Mouse (Mus musculus): ENCODE results near the gene Armc8. TPM values are rescaled to one million over a fixed set of nuclear protein-coding genes. Genes with fewer than 3 reads are reported as not detected.

Armc8 gene
- polyA plus RNA-seq, 1 experiment from 2014 or later = 15.9 TPM

DNA sequence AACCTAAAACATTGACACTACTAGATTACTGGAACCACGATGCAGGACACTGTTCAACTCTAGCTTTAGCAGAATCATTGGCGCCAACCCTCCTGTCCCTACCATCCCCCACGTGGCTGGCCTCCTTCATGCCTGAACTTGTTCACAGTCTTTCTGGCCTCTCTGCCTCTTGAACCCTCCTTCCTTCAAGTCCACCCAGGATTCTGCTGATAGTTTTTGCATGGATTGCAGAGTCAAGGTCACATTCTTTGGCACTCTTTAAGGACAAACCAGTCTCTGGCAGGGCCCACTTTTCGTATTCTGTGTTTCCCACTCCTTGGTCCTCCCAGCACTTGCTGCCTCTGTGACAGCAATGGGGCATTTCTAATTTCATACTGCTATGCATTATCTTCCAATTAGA, 85.5 kb downstream of the Armc8 start:
- Histone ChIP-seq H3K79me2 (ENCODE audit: inconsistent target) (no peaks in the 10 kb centered on the region), H3K36me3 (ENCODE audit: inconsistent target) (peaks cover 46% of the 10 kb centered on the region; the same call in 1 of the 2 replicates), H3K27ac (no peak overlapping the region), H3K4me3 (ENCODE audit: inconsistent target) (no peak overlapping the region)
- 94% methylated on average over 4 of the region's 4 CpGs for WGBS (ENCODE audit: missing documents)

DNA sequence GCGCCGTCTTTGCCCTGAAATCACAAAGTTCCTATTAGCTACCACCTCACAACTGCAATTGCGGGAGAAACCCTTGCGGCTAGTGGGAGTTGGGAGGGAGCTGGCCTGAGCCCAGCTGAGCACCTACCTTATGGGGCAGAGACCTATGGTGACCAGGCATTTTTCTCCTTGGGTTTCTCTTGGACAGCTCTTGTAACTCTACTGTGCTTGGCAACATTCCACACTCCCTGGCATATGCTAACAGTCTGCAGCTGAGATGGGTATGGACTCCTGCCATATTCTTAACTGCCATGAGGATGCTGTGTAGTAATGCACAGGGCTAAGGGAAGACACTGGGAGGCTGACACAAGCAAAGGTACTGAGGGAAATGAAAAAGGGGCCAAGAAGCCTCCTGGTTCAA, 87.9 kb downstream of the Armc8 start:
- WGBS (ENCODE audit: missing documents) = 100% methylated on average over 4 of the region's 4 CpGs

DNA sequence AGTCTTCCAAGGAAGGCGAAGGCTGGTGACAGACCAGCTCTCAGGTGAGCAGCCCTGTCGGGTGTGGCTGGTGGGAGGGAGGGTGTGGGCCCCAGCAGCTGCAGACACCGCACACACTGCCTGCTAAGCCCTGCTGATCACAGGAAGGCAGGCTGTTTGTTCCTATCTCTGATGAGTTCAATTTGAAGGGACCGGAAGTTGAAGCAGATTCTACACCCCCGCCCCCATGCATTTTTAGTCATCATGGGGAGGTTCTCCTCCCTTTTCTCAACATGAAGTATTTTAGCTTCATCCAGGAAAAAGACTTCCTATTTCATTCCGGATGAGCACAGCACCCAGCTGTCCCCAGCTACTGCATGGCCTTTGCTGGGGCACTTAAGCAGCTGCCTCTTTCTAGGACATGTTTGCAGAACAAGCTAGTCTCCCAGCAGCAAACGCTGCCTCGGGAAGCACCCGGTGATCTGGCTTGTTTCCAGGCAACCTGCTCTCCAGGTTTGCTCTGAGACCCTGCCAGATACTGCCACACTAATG, 89.5 kb downstream of the Armc8 start:
- Histone ChIP-seq H3K36me3 (ENCODE audit: inconsistent target) (peaks cover 18% of the 10 kb centered on the region; the same call in 1 of the 2 replicates), H3K4me3 (ENCODE audit: inconsistent target) (no peak overlapping the region), H3K79me2 (ENCODE audit: inconsistent target) (no peaks in the 10 kb centered on the region), H3K27ac (no peak overlapping the region)
- WGBS (ENCODE audit: missing documents) = 78% methylated on average over 9 of the region's 9 CpGs

More for the DNA sequence above, 87.9 kb downstream of the Armc8 start:
- Histone ChIP-seq H3K27ac (no peak overlapping the region), H3K4me3 (ENCODE audit: inconsistent target) (no peak overlapping the region), H3K79me2 (ENCODE audit: inconsistent target) (no peaks in the 10 kb centered on the region), H3K36me3 (ENCODE audit: inconsistent target) (peaks cover 23% of the 10 kb centered on the region; the same call in 1 of the 2 replicates)

DNA sequence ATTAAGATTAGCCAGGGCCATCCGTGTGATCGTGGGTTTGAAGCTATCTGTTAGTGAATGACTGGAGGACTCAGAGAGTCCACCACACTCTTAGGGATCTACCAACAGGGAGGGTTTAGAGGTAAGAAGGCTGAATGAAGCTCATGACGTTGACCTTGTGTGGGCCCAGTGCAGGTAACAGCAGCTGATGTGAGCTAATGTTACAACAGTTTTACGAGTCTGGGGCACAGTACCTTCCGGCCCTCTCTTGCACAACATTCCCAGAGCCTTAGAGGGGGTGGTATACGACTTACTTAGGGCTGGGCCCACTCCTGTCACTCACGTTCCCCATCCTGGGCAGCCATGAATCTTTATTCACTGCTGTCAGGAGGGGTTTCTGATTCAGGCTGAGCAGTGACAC, 97.4 kb downstream of the Armc8 start:
- Histone ChIP-seq H3K27ac (no peak overlapping the region), H3K4me3 (ENCODE audit: inconsistent target) (no peak overlapping the region), H3K36me3 (ENCODE audit: inconsistent target) (no peaks in the 10 kb centered on the region), H3K79me2 (ENCODE audit: inconsistent target) (no peaks in the 10 kb centered on the region)
- 73% methylated on average over 7 of the region's 7 CpGs for WGBS (ENCODE audit: missing documents)

DNA sequence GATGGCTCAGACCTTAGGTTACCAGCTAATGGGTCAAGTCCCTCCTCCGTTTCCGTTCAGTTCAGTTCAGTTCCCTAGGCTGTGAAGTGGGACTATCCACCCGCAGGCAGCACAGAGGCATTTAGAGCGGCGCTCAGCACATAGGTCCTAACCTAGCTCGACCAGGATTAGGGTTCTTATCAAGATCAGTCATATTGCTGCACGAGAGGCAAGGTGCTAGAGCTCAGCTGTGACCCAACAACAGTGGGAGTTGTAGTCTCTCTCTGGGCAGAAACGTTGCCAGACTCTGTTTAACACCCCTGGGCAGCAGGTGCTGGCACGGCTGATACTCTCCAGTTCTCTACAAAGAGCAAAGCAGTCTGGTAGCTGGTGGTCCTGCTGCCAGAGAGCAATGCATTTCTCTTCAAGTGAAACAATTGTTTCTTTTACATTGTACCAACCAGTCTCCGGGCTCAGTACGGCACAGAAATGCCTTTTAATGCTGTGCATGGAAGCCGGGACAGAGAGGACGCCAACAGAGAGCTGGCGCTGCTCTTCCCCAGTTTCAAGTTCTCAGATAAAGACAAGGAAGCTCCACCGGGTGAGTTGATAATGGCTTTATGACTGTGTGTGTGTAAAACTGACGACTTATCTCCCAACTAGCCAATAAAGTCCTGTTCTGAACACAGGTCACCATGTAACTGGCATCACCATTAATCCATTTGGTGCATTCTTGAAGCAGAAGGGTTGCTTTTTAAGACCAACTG, 98.2 kb downstream of the Armc8 start:
- Histone ChIP-seq H3K4me3 (ENCODE audit: inconsistent target) (no peak overlapping the region), H3K79me2 (ENCODE audit: inconsistent target) (no peaks in the 10 kb centered on the region), H3K27ac (no peak overlapping the region), H3K36me3 (ENCODE audit: inconsistent target) (no peaks in the 10 kb centered on the region)
- 67% methylated on average over 16 of the region's 16 CpGs for WGBS (ENCODE audit: missing documents)

DNA sequence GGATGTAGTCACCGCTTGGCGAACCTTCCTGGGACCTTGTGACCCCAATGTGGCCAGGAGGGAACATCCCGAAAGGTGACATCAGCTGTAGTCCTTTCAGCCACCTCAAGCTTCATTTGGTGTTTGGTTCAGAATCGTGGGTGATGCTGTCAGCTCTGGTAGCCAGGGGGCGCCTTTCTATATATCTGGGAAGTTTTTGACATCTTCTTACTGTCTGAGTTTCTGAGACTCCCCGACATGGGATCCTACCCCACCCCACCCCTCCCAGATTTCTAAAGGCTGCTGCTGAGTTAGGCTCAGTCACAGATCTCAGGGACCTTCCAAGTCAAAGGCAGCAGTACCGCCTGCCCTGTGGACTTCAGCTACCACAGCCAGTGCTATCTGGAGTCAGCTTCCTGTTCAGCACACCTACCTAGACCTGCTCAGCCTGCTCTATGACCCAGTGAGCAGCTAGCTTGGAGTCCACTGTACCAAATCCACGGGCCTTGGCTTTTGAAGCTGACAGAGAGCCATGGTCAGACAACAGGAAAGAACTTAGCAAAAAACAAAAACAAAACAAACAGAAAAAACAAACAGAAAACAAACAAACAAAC, 98.9 kb downstream of the Armc8 start:
- no peak overlapping the region for H3K4me3 ChIP-seq (ENCODE audit: inconsistent target)
- WGBS (ENCODE audit: missing documents) = 50% methylated on average over 8 of the region's 8 CpGs
- H3K27ac ChIP-seq = no peak overlapping the region
- no peaks in the 10 kb centered on the region for H3K79me2 ChIP-seq (ENCODE audit: inconsistent target)
- H3K36me3 ChIP-seq (ENCODE audit: inconsistent target) = no peaks in the 10 kb centered on the region

DNA sequence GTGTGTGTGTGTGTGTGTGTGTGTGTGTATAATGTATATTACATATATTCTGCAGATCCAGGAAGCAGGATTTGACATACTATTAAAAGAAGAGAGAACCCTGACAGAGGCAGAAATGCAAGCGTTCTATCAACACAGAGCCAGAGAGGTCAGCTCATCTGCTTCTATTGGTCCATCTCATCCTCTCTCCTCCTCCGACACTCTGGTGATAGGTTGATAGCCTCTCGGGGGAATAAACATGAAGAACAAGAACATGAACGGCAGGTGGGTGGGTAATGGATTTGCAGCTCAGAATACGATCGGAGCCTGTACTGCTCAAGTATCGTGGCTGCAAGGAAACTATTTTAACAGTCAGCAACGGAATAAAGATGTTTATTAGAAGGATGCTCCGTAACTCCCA, 100.1 kb downstream of the Armc8 start:
- WGBS (ENCODE audit: missing documents) = 90% methylated on average over 7 of the region's 9 CpGs
- Histone ChIP-seq H3K27ac (no peak overlapping the region), H3K79me2 (ENCODE audit: inconsistent target) (no peaks in the 10 kb centered on the region), H3K4me3 (ENCODE audit: inconsistent target) (no peak overlapping the region), H3K36me3 (ENCODE audit: inconsistent target) (no peaks in the 10 kb centered on the region)

DNA sequence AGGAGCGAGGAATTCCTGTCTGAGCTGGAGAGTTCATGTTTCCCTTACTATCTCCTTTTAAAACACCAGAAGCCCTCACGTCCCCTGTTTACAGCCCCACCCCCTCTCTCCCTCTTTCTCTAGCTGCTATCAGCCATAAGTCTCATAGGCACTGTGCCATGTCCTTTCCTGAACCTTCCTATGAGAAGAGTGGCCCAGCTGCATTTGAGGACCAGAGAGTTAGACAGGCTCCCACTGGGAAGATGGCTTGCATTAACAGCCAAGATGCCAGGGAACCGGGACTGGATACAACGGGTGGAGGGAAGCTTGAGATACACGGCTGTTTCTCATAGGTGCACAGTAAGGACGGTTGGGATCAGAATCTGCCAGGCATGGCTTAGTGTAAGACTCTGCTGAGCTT, 103.8 kb downstream of the Armc8 start:
- 85% methylated on average over 6 of the region's 6 CpGs for WGBS (ENCODE audit: missing documents)
- H3K4me3 ChIP-seq (ENCODE audit: inconsistent target) = no peak overlapping the region
- H3K27ac ChIP-seq = no peak overlapping the region
- H3K36me3 ChIP-seq (ENCODE audit: inconsistent target) = no peaks in the 10 kb centered on the region
- H3K79me2 ChIP-seq (ENCODE audit: inconsistent target) = no peaks in the 10 kb centered on the region

DNA sequence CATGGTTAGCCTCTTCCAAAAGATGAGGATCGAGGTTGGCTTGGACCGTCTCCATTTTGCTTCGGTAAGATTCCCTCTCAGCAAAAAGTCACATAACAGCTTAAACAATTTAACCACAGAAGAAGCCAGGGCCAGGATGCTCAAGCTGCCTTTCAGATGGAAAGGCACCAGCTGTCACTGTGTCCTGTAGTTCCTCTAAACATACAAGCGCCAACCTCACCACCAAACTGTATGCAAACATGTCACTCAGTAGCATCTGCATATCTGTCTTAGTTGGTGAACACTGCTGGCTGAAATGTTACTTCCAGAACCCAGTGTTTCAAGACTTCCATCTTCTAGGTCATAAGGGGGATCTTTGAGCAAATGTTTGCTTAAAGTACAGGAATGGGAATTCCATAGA, 109.0 kb downstream of the Armc8 start:
- no peaks in the 10 kb centered on the region for H3K79me2 ChIP-seq (ENCODE audit: inconsistent target)
- no peak overlapping the region for H3K27ac ChIP-seq
- no peaks in the 10 kb centered on the region for H3K36me3 ChIP-seq (ENCODE audit: inconsistent target)
- 81% methylated on average over 4 of the region's 4 CpGs for WGBS (ENCODE audit: missing documents)
- H3K4me3 ChIP-seq (ENCODE audit: inconsistent target) = no peak overlapping the region

DNA sequence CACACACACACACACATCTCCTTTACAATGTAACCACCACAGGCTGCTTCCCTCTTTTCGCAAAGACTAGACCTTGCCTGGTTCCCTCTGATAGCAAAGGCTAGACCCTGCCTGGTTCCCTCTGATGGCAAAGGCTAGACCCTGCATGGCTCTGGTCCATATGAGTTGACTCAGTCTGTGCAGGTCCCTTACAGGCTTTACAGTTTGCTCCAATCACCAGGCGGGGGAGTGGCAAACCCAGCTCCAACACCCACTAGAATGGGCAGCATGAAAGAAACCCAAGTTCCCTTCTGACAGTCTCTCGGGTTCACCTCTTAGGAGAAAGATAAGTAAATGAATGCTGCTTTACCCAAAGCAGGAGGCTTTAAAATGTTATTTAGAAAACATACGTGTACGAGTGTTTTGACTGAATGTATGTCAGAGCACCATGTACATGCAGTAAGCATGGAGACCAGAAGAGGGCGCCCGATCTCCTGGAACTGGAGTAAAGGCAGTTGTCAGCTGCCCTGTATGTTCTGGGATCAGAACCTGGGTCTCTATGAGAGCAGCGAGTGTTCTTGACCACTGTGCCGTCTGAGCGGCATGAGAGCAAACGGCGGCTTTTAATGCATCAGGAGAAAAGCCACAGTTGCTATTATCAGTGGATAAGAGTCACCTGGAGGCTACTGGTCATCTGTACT, 110.0 kb downstream of the Armc8 start:
- Histone ChIP-seq H3K36me3 (ENCODE audit: inconsistent target) (no peaks in the 10 kb centered on the region), H3K4me3 (ENCODE audit: inconsistent target) (no peak overlapping the region), H3K79me2 (ENCODE audit: inconsistent target) (no peaks in the 10 kb centered on the region), H3K27ac (no peak overlapping the region)
- 38% methylated on average over 12 of the region's 12 CpGs for WGBS (ENCODE audit: missing documents)

DNA sequence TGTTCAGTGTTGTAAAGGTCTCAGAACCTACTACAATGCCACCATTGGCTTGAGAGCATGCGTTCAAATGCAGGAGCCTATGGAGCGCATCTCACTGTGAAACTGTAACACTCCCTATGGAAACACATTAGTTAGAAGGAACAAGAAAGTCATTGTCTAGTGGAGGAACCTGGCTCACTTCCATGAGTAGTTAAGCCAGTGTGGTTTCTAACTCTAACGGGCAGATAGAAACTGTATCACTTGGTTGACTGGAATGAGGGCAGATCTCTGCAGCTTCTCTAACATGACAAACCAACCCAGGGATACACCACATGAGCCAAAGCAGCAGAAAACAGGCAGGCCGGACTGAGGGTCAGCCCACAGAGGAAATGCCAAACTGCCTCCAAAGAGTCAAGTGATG, 114.5 kb downstream of the Armc8 start:
- H3K36me3 ChIP-seq (ENCODE audit: inconsistent target) = no peaks in the 10 kb centered on the region
- no peaks in the 10 kb centered on the region for H3K79me2 ChIP-seq (ENCODE audit: inconsistent target)
- WGBS (ENCODE audit: missing documents) = 67% methylated on average over 4 of the region's 4 CpGs
- H3K27ac ChIP-seq = no peak overlapping the region
- H3K4me3 ChIP-seq (ENCODE audit: inconsistent target) = no peak overlapping the region

DNA sequence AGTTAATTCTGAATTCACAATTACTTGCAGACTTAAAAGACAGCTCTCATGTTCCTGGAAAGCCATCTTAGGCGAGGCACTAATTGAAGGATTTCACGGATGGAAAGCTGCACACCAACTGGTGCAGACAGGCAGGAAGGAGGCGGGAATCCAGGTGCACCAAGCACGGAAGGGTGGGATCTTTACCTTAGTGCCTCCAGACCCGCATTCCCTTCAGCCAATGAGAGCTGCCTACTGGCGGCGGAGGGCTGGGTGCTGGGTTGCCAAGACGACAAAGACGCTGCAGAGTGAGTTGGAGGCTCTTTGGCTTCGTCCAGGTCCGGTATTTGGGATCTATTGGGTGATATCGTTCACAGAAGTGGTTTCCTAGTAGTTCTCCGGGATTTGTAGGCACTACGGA, 117.5 kb downstream of the Armc8 start, which contains the start of gene Nme9:
Nme9 (plus strand) TSS at position 315 of the 400 bp plus-strand sequence.
- Histone ChIP-seq H3K27ac (no peak within 1 kb of the TSS), H3K36me3 (ENCODE audit: inconsistent target) (no peaks in the 10 kb centered on the region), H3K79me2 (ENCODE audit: inconsistent target) (no peaks in the 10 kb centered on the region), H3K4me3 (ENCODE audit: inconsistent target) (no peak within 1 kb of the TSS)
- WGBS (ENCODE audit: missing documents) = 14% methylated on average over 14 of the region's 14 CpGs

DNA sequence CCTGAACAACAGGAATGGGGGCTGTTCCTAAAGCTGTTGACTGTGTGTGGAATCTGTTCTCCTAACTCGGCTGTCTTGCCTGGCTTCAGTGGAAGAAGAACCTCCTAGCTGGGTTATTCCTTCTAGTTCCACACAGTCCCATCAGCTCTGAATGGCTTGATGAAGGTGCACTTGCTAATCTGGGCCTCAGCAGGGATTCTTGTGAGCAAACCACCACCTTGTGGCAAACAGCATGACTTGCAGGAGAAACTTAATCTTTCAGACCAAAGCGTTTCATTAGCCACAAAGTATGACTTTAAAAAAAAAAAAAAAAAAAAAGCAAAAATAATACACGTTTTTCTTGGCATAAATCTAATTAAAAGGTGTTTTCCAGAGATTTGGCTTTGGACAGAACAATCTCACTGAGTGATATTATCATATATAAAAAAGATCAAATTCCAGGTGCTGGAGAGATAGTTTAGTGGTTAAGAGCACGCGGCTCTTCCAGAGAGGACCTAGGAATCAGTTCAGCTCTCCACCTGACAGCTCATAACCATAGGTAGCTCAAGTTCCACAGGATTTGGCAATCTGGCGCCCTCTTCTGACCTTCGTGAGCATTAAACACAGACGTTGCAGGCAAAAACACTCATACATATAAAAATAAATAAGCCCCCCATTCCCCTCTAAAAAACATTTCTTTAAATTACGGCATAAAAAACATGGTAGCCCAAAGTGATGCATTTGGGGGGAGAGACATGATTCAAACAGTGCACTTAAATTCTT, 118.6 kb downstream of the Armc8 start:
- H3K79me2 ChIP-seq (ENCODE audit: inconsistent target) = no peaks in the 10 kb centered on the region

DNA sequence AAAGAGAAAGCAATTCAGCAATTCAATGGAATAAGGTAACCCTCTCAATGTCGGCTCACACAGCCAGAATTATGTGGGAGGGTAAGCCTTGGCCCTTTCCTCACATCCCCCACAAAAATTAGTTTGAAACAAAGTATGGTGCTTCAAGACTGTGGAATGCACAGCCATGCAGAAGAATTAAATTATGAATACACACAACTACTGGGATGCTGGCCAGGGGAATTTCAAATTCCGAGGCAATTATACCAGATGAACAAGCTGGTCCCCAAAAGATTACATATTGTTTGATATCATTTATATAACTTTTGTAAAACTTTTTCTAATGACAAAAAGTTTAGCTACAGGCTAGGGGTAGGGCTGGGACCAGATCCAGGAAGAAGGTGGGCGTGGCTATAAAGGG, 121.4 kb downstream of the Armc8 start:
- 93% methylated on average over 3 of the region's 3 CpGs for WGBS (ENCODE audit: missing documents)
- no peak overlapping the region for H3K4me3 ChIP-seq (ENCODE audit: inconsistent target)

More for the DNA sequence above, 118.6 kb downstream of the Armc8 start:
- Histone ChIP-seq H3K4me3 (ENCODE audit: inconsistent target) (no peak overlapping the region), H3K27ac (no peak overlapping the region), H3K36me3 (ENCODE audit: inconsistent target) (no peaks in the 10 kb centered on the region)
- WGBS (ENCODE audit: missing documents) = 34% methylated on average over 8 of the region's 9 CpGs

More for the DNA sequence above, 121.4 kb downstream of the Armc8 start:
- Histone ChIP-seq H3K36me3 (ENCODE audit: inconsistent target) (no peaks in the 10 kb centered on the region), H3K27ac (no peak overlapping the region), H3K79me2 (ENCODE audit: inconsistent target) (no peaks in the 10 kb centered on the region)

Measured in macrophage (primary cell).